Mouse (Mus musculus) forebrain, postnatal 0 days (tissue): Measurements from ENCODE around the gene Morn1. TPM values are rescaled to one million over a fixed set of nuclear protein-coding genes. Genes with fewer than 3 reads are reported as not detected.

Source experiments
- ATAC-seq: fragments of 200-750 bp; cut with Nextera tagmentation; 2 replicates; pipeline ENCODE4 v1.8.0; 2017; ENCODE audit warnings: mild to moderate bottlenecking, moderate library complexity
- DNase-seq: peaks from one replicate; pipeline ENCODE4 v3.0.0-alpha.2; 2015
- H3K27ac ChIP-seq: fragments of 300-500 bp; sonication (generic); 2 replicates; pipeline ENCODE4 v1.5.1; 2014; ENCODE audit warnings: low read depth, mild to moderate bottlenecking, antibody characterized with exemption, low read length, moderate library complexity, mixed read lengths
- H3K27me3 ChIP-seq: fragments of 300-500 bp; sonication (generic); 2 replicates; pipeline ENCODE4 v1.6.1; 2014; ENCODE audit warnings: mild to moderate bottlenecking, low read length, mixed read lengths; ENCODE audit not compliant: insufficient read depth
- H3K36me3 ChIP-seq: fragments of 300-500 bp; sonication (generic); 2 replicates; pipeline ENCODE4 v1.6.1; 2014; ENCODE audit warnings: mild to moderate bottlenecking, moderate library complexity; ENCODE audit not compliant: insufficient read depth
- H3K4me1 ChIP-seq: fragments of 300-500 bp; sonication (generic); 2 replicates; pipeline ENCODE4 v1.6.1; 2014; ENCODE audit warnings: antibody characterized with exemption; ENCODE audit not compliant: insufficient read depth
- H3K4me2 ChIP-seq: fragments of 300-500 bp; sonication (generic); 2 replicates; pipeline ENCODE4 v1.6.1; 2014; ENCODE audit warnings: low read depth, mild to moderate bottlenecking, moderate library complexity
- H3K4me3 ChIP-seq: fragments of 300-500 bp; sonication (generic); 2 replicates; pipeline ENCODE4 v1.5.1; 2014; ENCODE audit warnings: low read depth, low read length, mixed read lengths
- H3K9ac ChIP-seq: fragments of 300-500 bp; sonication (generic); 2 replicates; pipeline ENCODE4 v1.6.1; 2014; ENCODE audit warnings: mild to moderate bottlenecking
- H3K9me3 ChIP-seq: fragments of 300-500 bp; sonication (generic); 2 replicates; pipeline ENCODE4 v1.6.1; 2016; ENCODE audit warnings: low read length
- CTCF ChIP-seq: sonication (generic); IDR thresholded peaks from 2 replicates; pipeline ENCODE4 v1.5.1; 2016; ENCODE audit warnings: antibody characterized with exemption, control low read depth, low read depth
- WGBS: fragments of 180-500 bp; shearing (Covaris S2); extraction: QIAGEN DNeasy Blood & Tissue Kit; methylation state at CpG from one replicate; pipeline ENCODE4 v1.1.7; 2014; 5-methylcytosine and 5-hydroxymethylcytosine counted together
- polyA plus RNA-seq: library from polyadenylated mRNA; unstranded; fragments of >200 nt; fragmentation: Nextera tagmentation; extraction: Ambion mirVana; gene quantifications from 2 replicates; pipeline ENCODE4 v1.2.1, GENCODE M21; 2015
- total RNA-seq: library from RNA; depleted of rRNA; stranded (reverse); fragments of >200 nt; gene quantifications from 2 replicates; pipeline ENCODE4 v1.2.3, GENCODE M21; 2014

Morn1 gene
- total and polyA plus RNA-seq, 2 experiments from 2014 or later, result 7.4 to 9.7 TPM

DNA sequence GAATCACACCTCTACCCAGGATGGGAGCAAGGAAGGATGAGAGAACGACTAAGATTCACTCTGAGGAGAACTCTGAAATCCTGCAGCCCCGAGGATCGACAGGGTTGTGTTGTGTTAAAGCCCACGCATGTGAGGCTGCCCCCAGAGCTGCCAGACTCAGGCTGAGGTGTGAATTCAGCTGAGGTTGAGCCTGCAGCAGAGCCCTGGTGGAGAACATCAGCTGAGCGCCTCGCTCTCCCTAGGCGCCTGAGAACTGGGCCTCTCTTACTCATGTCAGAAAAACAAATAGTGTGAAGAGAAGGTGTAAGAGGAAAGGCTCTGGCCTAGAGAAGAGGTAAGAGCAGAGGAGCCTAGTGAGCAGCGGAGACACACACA lies 72.2 kb downstream of the Morn1 start:
- H3K27ac ChIP-seq, result no peak overlapping the region
- no peak overlapping the region for H3K9ac ChIP-seq
- no peak for DNase-seq
- no peak for TF ChIP-seq CTCF
- peaks cover 57% of the 10 kb centered on the region for H3K36me3 ChIP-seq
- no peak overlapping the region for H3K4me2 ChIP-seq
- no peaks in the 10 kb centered on the region for H3K27me3 ChIP-seq
- WGBS, result 70% methylated on average over 8 of the region's 8 CpGs
- no peak for ATAC-seq
- H3K4me3 ChIP-seq, result no peak overlapping the region
- H3K9me3 ChIP-seq, result no peaks in the 10 kb centered on the region
- H3K4me1 ChIP-seq, result no peaks in the 10 kb centered on the region

DNA sequence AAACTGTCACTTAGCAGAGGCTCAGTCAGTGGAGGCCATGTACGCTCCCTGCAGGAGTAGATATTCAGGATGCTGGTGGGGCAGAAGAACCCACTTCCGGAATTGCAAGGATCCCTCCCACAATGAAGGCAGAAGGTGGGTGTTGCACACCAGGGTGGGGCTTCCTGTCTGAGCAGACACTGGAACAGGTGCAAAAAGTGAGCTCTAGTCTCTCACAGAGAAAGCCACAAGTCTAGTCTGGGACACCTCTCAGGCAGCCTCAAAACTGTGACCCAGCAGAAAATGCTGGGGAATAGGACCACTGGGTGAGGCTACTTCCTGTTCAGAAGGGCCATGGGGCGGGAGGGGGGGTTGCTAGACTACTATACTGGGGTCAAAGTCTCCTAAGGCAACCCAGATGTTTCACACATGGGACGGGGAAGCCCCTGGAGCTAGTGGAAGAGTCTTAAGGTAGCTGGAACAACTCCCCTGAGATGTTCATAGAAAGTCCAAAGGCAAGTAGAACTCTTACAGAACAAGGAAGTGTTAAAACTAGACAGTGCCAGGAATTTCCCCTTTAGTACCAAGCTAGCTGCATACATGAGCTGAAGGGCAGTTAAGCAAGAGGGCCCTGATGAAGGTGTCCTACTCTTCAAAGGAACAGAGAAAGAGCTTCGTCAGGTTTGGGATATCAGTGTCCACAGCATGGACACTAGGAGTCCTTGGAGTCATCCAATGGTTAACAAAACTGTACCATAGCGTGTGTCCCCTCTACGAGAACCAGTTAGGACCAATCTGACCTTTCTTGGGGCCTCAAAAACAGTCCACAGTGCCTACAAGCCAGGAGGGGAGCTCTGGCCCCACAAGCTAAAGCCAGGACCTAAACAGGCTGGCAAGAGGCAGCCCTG lies 76.3 kb downstream of the Morn1 start:
- WGBS, result 84% methylated on average over 7 of the region's 7 CpGs
- DNase-seq, result no peak
- H3K27me3 ChIP-seq, result no peaks in the 10 kb centered on the region
- no peak overlapping the region for H3K4me2 ChIP-seq
- ATAC-seq, result no peak
- no peak overlapping the region for H3K9ac ChIP-seq
- no peak overlapping the region for H3K4me3 ChIP-seq
- H3K4me1 ChIP-seq, result no peaks in the 10 kb centered on the region
- no peaks in the 10 kb centered on the region for H3K9me3 ChIP-seq
- no peak overlapping the region for H3K27ac ChIP-seq
- TF ChIP-seq CTCF, result no peak
- H3K36me3 ChIP-seq, result peaks cover 24% of the 10 kb centered on the region

DNA sequence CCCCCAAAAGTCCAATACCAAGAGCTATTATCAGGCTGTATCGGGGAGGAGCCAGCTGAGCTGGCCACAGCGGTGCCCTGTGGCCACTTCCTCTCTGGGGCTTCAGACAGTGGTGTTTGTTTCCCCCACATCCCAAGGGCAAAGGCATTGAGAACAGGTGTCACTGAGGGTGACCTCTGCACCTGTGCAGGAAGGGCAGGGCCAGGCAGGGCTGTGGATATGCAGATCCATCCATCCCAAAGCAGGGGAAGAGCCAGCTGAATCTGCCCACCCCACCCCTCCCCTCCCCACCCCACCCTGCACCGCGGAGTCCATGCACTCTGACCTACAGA lies 76.9 kb downstream of the Morn1 start:
- no peaks in the 10 kb centered on the region for H3K27me3 ChIP-seq
- H3K36me3 ChIP-seq, result peaks cover 18% of the 10 kb centered on the region
- DNase-seq (no peak), ATAC-seq (no peak)
- no peak for TF ChIP-seq CTCF
- WGBS, result 58% methylated on average over 4 of the region's 4 CpGs
- no peak overlapping the region for H3K27ac ChIP-seq
- H3K4me3 ChIP-seq, result no peak overlapping the region
- no peaks in the 10 kb centered on the region for H3K4me1 ChIP-seq
- no peak overlapping the region for H3K4me2 ChIP-seq
- H3K9ac ChIP-seq, result no peak overlapping the region
- H3K9me3 ChIP-seq, result no peaks in the 10 kb centered on the region

DNA sequence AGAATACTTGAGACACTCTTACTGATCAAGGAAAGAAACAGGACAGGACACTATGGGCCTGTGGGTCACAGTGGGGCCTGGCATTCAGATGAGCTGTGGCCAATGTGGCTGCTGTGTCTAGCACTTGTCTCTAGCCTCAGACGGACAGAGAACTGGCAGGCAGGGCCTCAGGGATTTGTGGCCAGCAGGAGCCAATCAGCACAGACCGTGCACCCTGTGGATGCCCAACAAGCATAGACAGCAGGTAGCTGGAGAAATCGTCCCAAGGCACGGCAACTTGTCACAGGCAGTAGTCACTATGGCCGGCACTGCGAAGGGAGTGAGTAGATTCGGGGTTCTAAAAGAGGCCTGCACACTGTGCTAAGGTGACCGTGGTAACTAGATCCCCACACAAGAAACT lies 77.3 kb downstream of the Morn1 start:
- H3K9me3 ChIP-seq, result no peaks in the 10 kb centered on the region
- TF ChIP-seq CTCF, result no peak
- no peak overlapping the region for H3K4me3 ChIP-seq
- peaks cover 14% of the 10 kb centered on the region for H3K36me3 ChIP-seq
- 39% methylated on average over 8 of the region's 8 CpGs for whole genome bisulfite sequencing
- ATAC-seq (no peak), DNase-seq (no peak)
- H3K27me3 ChIP-seq, result no peaks in the 10 kb centered on the region
- no peaks in the 10 kb centered on the region for H3K4me1 ChIP-seq
- H3K4me2 ChIP-seq, result no peak overlapping the region
- no peak overlapping the region for H3K9ac ChIP-seq
- no peak overlapping the region; the same call in 1 of the 2 replicates for H3K27ac ChIP-seq

DNA sequence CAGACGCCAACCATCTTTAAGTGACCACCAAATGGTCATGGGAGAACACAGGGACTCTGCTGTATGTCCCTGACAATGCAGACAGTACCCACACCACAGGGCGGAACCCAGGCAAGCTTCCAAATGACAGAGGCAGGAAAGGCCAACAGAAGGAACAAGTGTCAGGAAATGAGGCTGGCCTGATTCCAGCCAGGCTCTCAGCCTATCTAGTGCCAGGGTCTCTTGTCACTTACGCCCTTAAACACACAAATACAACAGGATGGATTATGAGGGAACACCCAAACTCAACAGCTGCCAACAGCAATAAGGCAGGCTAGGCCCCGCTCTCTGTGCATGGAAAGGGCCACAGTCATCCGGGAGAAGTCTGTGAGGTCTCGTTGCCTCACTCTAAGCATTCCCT lies 78.2 kb downstream of the Morn1 start:
- Histone ChIP-seq H3K4me1 (no peaks in the 10 kb centered on the region), H3K27ac (no peak overlapping the region), H3K9ac (no peak overlapping the region), H3K4me3 (no peak overlapping the region), H3K9me3 (no peaks in the 10 kb centered on the region), H3K36me3 (peaks cover 5% of the 10 kb centered on the region; the same call in 1 of the 2 replicates), H3K27me3 (no peaks in the 10 kb centered on the region), H3K4me2 (no peak overlapping the region)
- DNase-seq, result peak; percentile 39
- no peak for TF ChIP-seq CTCF
- 59% methylated on average over 6 of the region's 6 CpGs for WGBS
- no peak for ATAC-seq

DNA sequence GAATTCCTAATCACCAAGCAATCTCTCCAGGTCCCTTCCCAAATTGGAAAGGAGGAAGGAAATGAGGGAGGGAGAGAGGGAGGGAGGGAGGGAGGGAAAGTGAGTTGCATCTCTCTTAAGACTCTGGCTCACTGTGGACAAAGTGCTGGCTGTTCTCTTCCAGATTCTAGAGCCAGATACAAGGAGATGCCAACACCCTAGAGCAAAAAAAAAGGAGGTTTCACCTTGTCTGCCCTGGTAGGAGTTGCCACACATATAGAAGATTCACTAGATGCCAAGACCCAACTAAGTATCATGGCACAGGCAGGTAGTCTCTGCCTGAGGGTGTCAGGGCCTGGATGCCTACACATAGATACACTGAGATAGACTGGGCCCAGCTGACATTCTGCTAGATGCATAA lies 79.5 kb downstream of the Morn1 start:
- Histone ChIP-seq H3K27me3 (no peaks in the 10 kb centered on the region), H3K9ac (no peak overlapping the region), H3K27ac (no peak overlapping the region), H3K9me3 (no peaks in the 10 kb centered on the region), H3K4me3 (no peak overlapping the region), H3K4me1 (0 out of 2 replicates have a peak, but pooled peaks cover under 1% of the 10 kb centered on the region), H3K4me2 (no peak overlapping the region), H3K36me3 (no peaks in the 10 kb centered on the region)
- DNase-seq (no peak), ATAC-seq (no peak)
- TF ChIP-seq CTCF, result no peak

DNA sequence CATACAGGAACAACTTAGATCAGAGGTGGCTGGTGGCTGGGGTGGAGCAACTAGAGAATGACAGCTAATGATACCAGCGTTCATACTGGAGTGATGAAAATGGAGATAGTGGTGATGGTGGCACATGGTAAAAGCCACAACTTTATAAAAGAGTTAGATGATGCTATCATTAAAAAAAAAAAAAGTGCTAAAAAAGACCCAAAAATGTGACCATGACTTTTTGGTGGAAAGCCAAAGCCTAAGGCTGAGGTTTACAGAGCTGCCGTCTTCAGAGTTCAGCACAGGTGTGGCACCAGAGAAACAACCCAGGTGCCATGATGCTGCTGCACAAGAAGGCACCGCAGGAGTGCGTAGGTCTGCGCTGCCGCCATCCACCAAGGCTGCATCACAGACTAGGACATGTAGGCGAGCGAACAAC lies 82.5 kb downstream of the Morn1 start:
- Histone ChIP-seq H3K27ac (no peak overlapping the region), H3K4me2 (no peak overlapping the region), H3K36me3 (no peaks in the 10 kb centered on the region), H3K4me1 (peaks cover 23% of the 10 kb centered on the region), H3K9ac (no peak overlapping the region), H3K27me3 (no peaks in the 10 kb centered on the region), H3K9me3 (no peaks in the 10 kb centered on the region), H3K4me3 (no peak overlapping the region)
- DNase-seq (no peak), ATAC-seq (no peak)
- no peak for TF ChIP-seq CTCF
- 91% methylated on average over 8 of the region's 8 CpGs for WGBS
